Mouse (Mus musculus): ENCODE measurements around the gene Ccdc114. TPM values are rescaled to one million over a fixed set of nuclear protein-coding genes. Genes with fewer than 3 reads are reported as not detected.
"Not testable (repeated sequence)": the region's sequence is repeated elsewhere in the genome, so short reads cannot be mapped to it uniquely, and the experiment has no call there.

The Ccdc114 gene
- 1 to 10 TPM in 1 of 2 experiments, under 1 TPM in 1; 0.89 to 1.3 TPM for total RNA-seq (2021)
- long read RNA-seq, experiment 1, partial matches to known transcripts = 0 of 1 reads
- long read RNA-seq, experiment 1, other reads (novel, unspliced or antisense) = 1 of 1 reads
- long read RNA-seq, experiment 2 = 0 reads

- DNase-seq = peak; percentile 89 to 94
Observed at GRCm38 (mm10) chr7:45923762-45924428, at the start of gene Ccdc114. Gene Ccdc114 (plus strand): TSS chr7:45924072.

- no peak for DNase-seq
Observed at GRCm38 (mm10) chr7:45876895-45877294, 47.0 kb upstream of the Ccdc114 start.

- not testable (repeated sequence) for DNase-seq
Observed at GRCm38 (mm10) chr7:45878278-45878677, 45.6 kb upstream of the Ccdc114 start, which contains the start of gene Grin2d. Gene Grin2d (minus strand): TSS chr7:45878378.

GRCm38 (mm10) chr7:45880531-45880930 is 43.3 kb upstream of the Ccdc114 start:
- no peak for DNase-seq

DNA sequence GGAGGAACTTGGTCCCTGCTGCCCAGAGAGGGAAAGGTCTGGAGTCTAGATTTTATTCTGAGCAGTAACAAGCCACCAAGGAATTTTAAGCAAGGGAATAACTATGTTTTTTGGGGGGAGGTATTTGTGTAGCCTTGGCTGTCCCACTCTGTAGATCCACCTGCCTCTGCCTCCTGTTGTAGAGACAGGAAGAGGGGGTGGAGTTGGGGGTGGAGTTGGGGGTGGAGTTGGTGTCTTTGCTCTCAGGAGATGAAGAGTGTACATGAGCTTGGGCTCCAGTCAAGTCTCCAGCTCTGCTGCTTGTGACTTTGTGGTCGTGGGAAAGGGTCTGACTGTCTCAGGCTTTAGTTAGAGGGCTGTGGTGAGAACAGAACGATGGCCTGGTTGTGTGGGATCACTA is 42.9 kb upstream of the Ccdc114 start:
- no peak for DNase-seq

- DNase-seq = no peak
Observed at GRCm38 (mm10) chr7:45887246-45887645, 36.6 kb upstream of the Ccdc114 start.

DNA sequence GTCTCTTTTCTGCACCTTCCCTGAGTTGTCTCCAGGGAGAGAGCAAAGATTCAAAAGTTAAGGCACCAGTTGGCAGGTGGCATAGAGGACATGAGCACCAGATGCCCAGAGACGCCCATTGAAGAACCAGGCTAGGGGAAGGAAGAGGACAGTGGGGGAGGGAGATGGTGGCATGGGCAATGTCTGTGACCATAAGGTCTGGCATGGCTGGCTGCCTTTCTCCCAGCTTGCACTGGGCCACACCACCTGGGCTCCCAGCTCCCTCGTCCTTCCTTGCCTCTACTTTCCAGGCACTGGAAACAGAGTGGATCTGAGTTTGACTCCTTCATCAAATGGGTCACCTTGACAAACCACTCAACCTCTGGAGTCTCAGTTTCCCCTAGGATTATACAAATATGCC is 31.2 kb upstream of the Ccdc114 start:
- DNase-seq = no peak

DNA sequence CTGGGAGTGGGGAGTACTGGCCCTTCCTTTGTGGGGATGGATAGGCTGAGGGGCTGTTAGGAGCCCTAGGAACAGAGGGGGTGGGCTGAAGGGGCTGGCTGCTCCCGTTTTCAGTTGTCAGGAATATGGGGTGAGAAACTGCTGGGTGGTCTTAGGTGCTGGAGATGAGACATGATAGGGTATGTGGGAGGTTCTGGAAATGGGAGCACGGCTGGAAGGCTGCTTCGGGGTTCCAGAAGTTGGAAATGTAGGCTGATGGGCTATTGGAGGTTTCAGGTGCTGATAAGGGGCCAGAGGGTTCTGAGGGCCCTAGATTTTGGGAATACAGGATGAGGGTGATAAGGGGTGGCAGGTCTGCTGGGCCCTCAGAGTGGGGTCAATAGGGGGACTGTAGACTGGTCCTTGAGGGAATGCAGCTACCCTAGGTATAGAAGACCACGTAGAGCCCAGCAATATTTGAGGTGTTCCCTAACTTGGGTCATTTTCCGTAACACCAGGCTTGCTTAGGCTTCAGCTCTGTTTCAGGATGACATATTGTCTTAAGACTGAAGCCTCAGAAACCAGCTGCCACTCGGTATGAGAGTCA is 27.8 kb upstream of the Ccdc114 start:
- no peak for DNase-seq

GRCm38 (mm10) chr7:45896517-45897257 is 27.2 kb upstream of the Ccdc114 start, which contains the start of the genes Syngr4 and Tmem143:
Gene Syngr4 (minus strand): TSS chr7:45896714.
Gene Tmem143 (plus strand): TSS chr7:45896941.
- peak; percentile 98 for DNase-seq

DNA sequence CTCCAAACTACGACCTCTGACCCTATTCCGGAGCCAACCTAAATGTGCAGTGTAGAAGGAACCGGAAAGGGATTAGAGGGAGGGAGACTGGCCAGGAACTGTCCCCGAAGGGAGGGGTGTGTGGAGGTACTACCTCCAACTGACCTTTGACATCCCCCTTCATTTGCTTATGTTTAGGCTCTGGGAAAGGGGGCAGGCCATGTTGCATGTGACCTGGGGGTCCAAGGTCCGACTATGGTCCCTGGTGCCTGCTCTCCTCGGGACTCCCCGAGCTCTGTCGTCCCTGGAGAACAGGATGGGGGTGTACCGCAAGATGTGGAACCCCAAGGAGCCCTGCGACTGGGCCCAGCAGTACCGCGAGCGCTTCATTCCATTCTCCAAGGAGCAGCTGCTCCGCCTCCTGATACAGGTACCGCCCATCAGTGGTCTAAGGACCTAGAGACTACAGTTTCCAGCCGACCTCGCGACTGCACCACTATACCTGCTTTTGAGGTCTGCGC is 26.6 kb upstream of the Ccdc114 start:
- peak in 1 of 2 experiments; percentile 70 for DNase-seq

- DNase-seq = peak; percentile 15 to 35
Observed at GRCm38 (mm10) chr7:45898125-45898524, 25.7 kb upstream of the Ccdc114 start.

- no peak for DNase-seq
Observed at GRCm38 (mm10) chr7:45901562-45901961, 22.3 kb upstream of the Ccdc114 start.

- no peak for DNase-seq
Observed at GRCm38 (mm10) chr7:45902481-45903002, 21.3 kb upstream of the Ccdc114 start.

DNA sequence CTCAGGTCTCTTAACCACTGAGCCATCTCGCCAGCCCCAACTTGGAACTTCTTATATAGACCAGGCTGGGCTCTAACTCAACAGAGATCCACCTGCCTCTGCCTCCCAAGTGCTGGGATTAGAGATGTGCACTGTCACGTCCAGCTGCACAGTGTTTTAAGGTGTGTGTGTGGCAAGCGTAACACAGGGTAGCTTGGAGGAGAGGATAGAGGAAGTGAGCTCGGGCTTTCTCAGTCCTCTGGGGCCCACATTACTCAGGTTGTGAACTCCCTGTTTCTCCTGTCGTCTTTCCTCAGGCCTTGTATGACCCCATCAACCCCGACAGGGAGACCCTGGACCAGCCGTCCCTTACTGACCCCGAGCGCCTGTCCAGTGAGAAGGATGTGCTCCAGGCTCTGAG is 17.2 kb upstream of the Ccdc114 start:
- no peak for DNase-seq

- DNase-seq = no peak
Observed at GRCm38 (mm10) chr7:45908384-45908783, 15.5 kb upstream of the Ccdc114 start.

GRCm38 (mm10) chr7:45909145-45909544 is 14.7 kb upstream of the Ccdc114 start:
- no peak for DNase-seq

- no peak for DNase-seq
Observed at GRCm38 (mm10) chr7:45914067-45914466, 9.8 kb upstream of the Ccdc114 start.

- DNase-seq = no peak
Observed at GRCm38 (mm10) chr7:45915011-45915410, 8.9 kb upstream of the Ccdc114 start.

DNA sequence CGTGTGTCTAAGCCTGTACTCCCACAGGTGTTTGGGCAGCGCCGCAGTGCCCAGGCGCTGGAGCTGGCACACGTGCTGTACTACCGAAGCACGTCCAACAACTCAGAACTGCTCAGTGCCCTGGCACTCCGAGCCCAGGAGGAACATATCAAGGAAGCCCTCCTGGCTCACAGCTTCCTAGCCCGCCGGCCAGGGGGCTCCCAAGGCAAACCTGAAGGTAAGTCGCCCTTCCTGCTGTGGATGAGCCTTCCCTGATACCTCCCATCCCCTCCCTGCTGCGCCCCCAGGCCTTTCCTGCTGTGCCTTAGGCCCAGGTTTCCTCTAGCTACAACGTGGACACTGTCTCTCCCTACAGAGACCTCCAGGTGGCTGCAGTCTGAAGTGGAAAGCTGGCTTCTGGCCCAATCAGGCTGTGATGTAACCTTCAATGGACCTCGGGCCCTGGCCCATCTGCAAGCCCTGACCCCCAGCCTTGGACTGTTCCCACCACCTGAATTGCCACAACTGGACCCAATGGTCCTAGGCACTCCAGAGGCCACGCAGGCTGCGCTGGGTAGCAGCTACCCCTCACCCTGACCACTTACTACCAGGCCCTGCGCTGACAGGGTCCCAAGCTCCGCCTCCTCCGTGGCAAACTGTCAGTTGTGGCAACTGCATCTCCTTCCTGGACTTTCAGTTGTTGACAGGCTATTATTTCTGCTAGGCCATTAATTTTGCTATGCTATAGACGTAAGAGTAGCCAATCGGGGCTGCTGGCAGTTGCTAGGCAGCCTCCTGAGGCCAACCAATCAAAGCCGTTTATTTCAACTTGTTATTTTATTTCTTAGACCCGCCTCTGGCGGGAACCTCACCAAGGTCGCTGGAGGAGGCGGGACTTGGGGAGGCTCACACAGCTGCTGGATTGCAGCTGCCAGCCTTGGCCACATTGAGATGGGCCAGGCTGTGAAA is 7.5 kb upstream of the Ccdc114 start:
- peak; percentile 85 to 91 for DNase-seq

DNA sequence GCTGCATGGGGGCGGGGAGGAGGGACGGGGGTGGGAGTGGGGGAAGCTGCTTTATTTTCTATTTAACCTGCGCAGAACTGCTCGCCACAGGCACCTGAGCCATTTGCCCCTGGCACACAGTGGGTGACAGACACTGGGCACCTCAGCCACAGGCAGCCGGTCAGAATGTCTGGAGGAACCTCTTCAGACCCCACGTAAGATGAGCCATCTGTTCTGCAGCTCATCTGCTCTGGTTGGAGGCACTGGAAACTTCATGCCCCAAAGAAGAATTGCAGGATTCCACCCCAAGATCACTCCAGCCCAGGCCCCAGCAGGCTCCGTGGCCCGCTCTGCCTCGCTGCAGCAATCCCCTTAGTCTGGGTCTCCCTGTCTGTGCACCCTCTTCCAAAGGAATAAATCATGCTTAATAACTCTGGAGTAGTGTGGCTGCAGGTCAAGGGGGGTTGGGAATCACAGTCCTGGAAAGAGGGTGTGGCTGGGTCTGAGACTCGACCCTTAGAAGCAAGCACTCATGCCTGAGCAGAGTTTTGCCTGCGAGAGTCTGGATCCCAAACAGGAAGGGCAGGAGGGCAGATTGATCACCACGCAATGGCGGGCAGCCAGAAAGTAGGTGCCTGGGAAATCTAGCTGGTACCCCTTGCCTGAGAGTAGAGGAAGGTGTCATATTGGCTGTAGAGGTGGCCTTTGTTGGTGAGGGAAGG is 6.7 kb upstream of the Ccdc114 start:
- no peak for DNase-seq

GRCm38 (mm10) chr7:45917926-45918325 is 5.9 kb upstream of the Ccdc114 start:
- DNase-seq = no peak
